Mouse (Mus musculus) kidney, postnatal 4 days (tissue): ENCODE measurements at regions not wholly inside any gene's neighbourhood (a gene's known extent, or its start where the extent isn't known, plus 50 kb on each side); places are given as distances from the start of the nearest gene placed in this dataset.
A peak's percentile ranks its signal among the peaks of the same experiment; 100 is the strongest.

Source experiments
- DNase-seq, 2 experiments: peaks; one replicate each; pipeline ENCODE4 v3.0.0; 2021; ENCODE audit warnings: mixed read lengths in 2 of 2

DNA sequence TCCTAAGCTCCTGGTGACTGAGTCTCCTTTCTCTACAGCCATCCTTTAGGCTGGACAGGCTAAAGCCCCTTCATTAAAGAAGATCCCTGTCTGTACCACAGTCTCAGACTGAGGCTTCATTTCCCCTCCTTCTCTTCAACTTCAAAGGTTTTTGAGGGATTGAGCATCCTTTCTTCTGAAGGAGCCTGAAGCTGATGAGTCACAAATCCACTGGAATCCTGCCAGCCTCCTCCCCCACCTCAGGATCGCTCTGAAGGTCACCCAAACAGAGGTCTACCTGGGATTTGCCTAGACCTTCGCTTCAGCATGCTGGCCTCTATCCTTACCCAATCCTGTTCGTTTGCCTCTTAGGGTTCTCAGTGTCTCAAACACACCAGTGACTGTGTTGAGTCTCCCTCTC lies 57.7 kb upstream of the Ror1 start:
- peak in 1 of 2 experiments; percentile 12 for DNase-seq

GRCm38 (mm10) chr4:100039741-100040140 lies 55.9 kb upstream of the Ror1 start:
- no peak for DNase-seq

DNA sequence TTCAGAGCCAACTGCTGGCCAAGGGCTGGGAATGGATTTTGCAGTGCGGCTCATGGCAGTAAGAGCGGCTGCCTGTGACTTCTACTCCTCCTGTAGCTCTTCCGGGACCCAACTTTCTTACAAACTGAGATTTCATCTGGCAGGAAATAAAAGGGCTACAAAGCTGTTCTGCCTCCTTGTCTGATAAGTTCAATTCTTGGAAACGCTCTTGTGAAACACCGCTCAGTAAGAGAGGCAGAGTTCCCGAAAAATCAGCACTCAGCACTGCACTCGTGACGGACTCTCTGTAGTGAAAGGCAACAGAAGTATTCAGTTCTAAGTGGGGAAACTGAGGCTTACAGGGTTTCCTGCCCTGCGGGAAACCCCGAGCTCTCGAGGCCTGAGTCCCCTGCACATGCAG lies 53.6 kb upstream of the Ror1 start:
- DNase-seq, result no peak

GRCm38 (mm10) chr4:100045164-100045906 lies 50.3 kb upstream of the Ror1 start:
- peak; percentile 56 to 64 for DNase-seq
